Mouse (Mus musculus) heart, adult 9 months (tissue): Measurements from ENCODE around the gene Nub1.

Experiments used
- DNase-seq, 2 experiments: peaks; one replicate each; pipeline ENCODE4 v3.0.0; 2022; ENCODE audit warnings: low spot score in 2 of 2

The Nub1 gene

GRCm38 (mm10) chr5:24701271-24701670 is 15.9 kb downstream of the Nub1 start:
- peak; percentile 27 to 40 for DNase-seq

- no peak for DNase-seq
These were observed 19.3 kb downstream of the Nub1 start for GRCm38 (mm10) chr5:24704615-24705014.

- DNase-seq = peak; percentile 46 to 54
These were observed 24.6 kb downstream of the Nub1 start for GRCm38 (mm10) chr5:24709962-24710361.

GRCm38 (mm10) chr5:24711615-24712014 is 26.3 kb downstream of the Nub1 start:
- DNase-seq = no peak

- DNase-seq = peak in 1 of 2 experiments; percentile 26
These were observed 27.9 kb downstream of the Nub1 start for GRCm38 (mm10) chr5:24713199-24713598.

GRCm38 (mm10) chr5:24713987-24714386 is 28.7 kb downstream of the Nub1 start:
- no peak for DNase-seq

GRCm38 (mm10) chr5:24718076-24718475 is 32.7 kb downstream of the Nub1 start:
- DNase-seq = no peak

- no peak for DNase-seq
These were observed 34.5 kb downstream of the Nub1 start for GRCm38 (mm10) chr5:24719852-24720251.

GRCm38 (mm10) chr5:24723527-24724269 is 38.4 kb downstream of the Nub1 start:
- DNase-seq = no peak

- DNase-seq = no peak
These were observed 38.9 kb downstream of the Nub1 start for GRCm38 (mm10) chr5:24724270-24724634.

GRCm38 (mm10) chr5:24724805-24725204 is 39.5 kb downstream of the Nub1 start:
- no peak for DNase-seq

GRCm38 (mm10) chr5:24725897-24726296 is 40.6 kb downstream of the Nub1 start:
- no peak for DNase-seq

- DNase-seq = no peak
These were observed 41.8 kb downstream of the Nub1 start for GRCm38 (mm10) chr5:24726901-24727836.

- no peak for DNase-seq
These were observed 44.6 kb downstream of the Nub1 start for GRCm38 (mm10) chr5:24729797-24730487.

- no peak for DNase-seq
These were observed 45.1 kb downstream of the Nub1 start, which contains the start of gene Wdr86 for GRCm38 (mm10) chr5:24730488-24730871. Gene Wdr86, minus strand, starts transcription at chr5:24730727.

GRCm38 (mm10) chr5:24730986-24731385 is 45.7 kb downstream of the Nub1 start:
- no peak for DNase-seq

- DNase-seq = no peak
These were observed 47.8 kb downstream of the Nub1 start for GRCm38 (mm10) chr5:24733134-24733533.

- DNase-seq = no peak
These were observed 48.6 kb downstream of the Nub1 start for GRCm38 (mm10) chr5:24733771-24734426.

GRCm38 (mm10) chr5:24737595-24737994 is 52.3 kb downstream of the Nub1 start:
- no peak for DNase-seq

- no peak for DNase-seq
These were observed 53.2 kb downstream of the Nub1 start for GRCm38 (mm10) chr5:24738517-24738916.

- DNase-seq = peak; percentile 87 to 90
These were observed 53.9 kb downstream of the Nub1 start for GRCm38 (mm10) chr5:24739141-24739753.
